Mouse (Mus musculus) MEL (cell line): Measurements from ENCODE around the gene Ktn1. TPM values are rescaled to one million over a fixed set of nuclear protein-coding genes. Genes with fewer than 3 reads are reported as not detected.

Experiments used
- DNase-seq: peaks from one replicate; pipeline ENCODE4 v3.0.0; 2011; ENCODE audit warnings: low read depth, low spot score
- H3K27ac ChIP-seq: 2 replicates; pipeline ENCODE4 v1.5.1; 2012; ENCODE audit warnings: low read depth, mild to moderate bottlenecking, control low read depth, low read length, moderate library complexity; ENCODE audit not compliant: control insufficient read depth
- H3K27me3 ChIP-seq, 2 experiments: fragments of 150-350 bp in 1 of 2; sonication (generic) in 1 of 2; 2 replicates each; pipeline ENCODE4 v1.6.1; 2012; ENCODE audit warnings: low read length in 2 of 2, mild to moderate bottlenecking in 2 of 2, improper control_type of control experiment in 1 of 2, moderate library complexity in 1 of 2; ENCODE audit not compliant: insufficient read depth in 2 of 2, control insufficient read depth in 1 of 2
- H3K36me3 ChIP-seq, 2 experiments: 2 replicates each; pipeline ENCODE4 v1.6.1; 2012 to 2014; ENCODE audit warnings: low read length in 2 of 2, improper control_type of control experiment in 1 of 2, inconsistent platforms in 1 of 2, mild to moderate bottlenecking in 1 of 2; ENCODE audit not compliant: insufficient read depth in 2 of 2, control insufficient read depth in 1 of 2
- H3K4me1 ChIP-seq, 2 experiments: fragments of 150-350 bp in 1 of 2; sonication (generic) in 1 of 2; 2 replicates each; pipeline ENCODE4 v1.6.1; 2012; ENCODE audit warnings: low read length in 2 of 2, improper control_type of control experiment in 1 of 2, mild to moderate bottlenecking in 1 of 2; ENCODE audit not compliant: insufficient read depth in 2 of 2, control insufficient read depth in 1 of 2
- H3K4me3 ChIP-seq, 2 experiments: fragments of 150-350 bp in 1 of 2; sonication (generic) in 1 of 2; 2 replicates each; pipeline ENCODE4 v1.5.1; 2012; ENCODE audit warnings: low read depth in 2 of 2, low read length in 2 of 2, mild to moderate bottlenecking in 2 of 2, moderate library complexity in 2 of 2, control low read depth in 1 of 2, improper control_type of control experiment in 1 of 2; ENCODE audit not compliant: control insufficient read depth in 1 of 2, insufficient read depth in 1 of 2
- H3K79me2 ChIP-seq: 2 replicates; pipeline ENCODE4 v1.6.1; 2012; ENCODE audit warnings: mild to moderate bottlenecking, low read length, moderate library complexity; ENCODE audit not compliant: control insufficient read depth, poor library complexity, insufficient read depth
- H3K9ac ChIP-seq: 2 replicates; pipeline ENCODE4 v1.6.1; 2012; ENCODE audit warnings: low read depth, mild to moderate bottlenecking, control low read depth, low read length, moderate library complexity; ENCODE audit not compliant: control insufficient read depth, poor library complexity, severe bottlenecking
- H3K9me3 ChIP-seq: fragments of 150-350 bp; sonication (generic); replicated peaks from 2 replicates; pipeline ENCODE4 v1.6.1; 2012; ENCODE audit warnings: mild to moderate bottlenecking, low read length, improper control_type of control experiment, moderate library complexity; ENCODE audit not compliant: insufficient read depth
- BHLHE40 ChIP-seq: IDR thresholded peaks from 2 replicates; pipeline ENCODE4 v1.6.1; 2012; ENCODE audit warnings: low read depth, mild to moderate bottlenecking, inconsistent platforms, low read length, improper control_type of control experiment, borderline replicate concordance
- CHD1 ChIP-seq: IDR thresholded peaks from 2 replicates; pipeline ENCODE4 v1.6.1; 2012; ENCODE audit warnings: low read depth, mild to moderate bottlenecking, inconsistent platforms, low read length, improper control_type of control experiment
- CHD2 ChIP-seq: IDR thresholded peaks from 2 replicates; pipeline ENCODE4 v1.6.1; 2011; ENCODE audit warnings: low read length, improper control_type of control experiment
- CTCF ChIP-seq, 3 experiments: IDR thresholded peaks in 2 of 3; conservative IDR thresholded peaks in 1 of 3; 2 replicates each; pipeline ENCODE4 v1.5.1; 2011 to 2012; ENCODE audit warnings: low read length in 3 of 3, low read depth in 2 of 3, mild to moderate bottlenecking in 2 of 3, improper control_type of control experiment in 1 of 3, inconsistent platforms in 1 of 3, mixed read lengths in 1 of 3, moderate library complexity in 1 of 3; ENCODE audit not compliant: control insufficient read depth in 1 of 3, insufficient read depth in 1 of 3, poor library complexity in 1 of 3, severe bottlenecking in 1 of 3
- EP300 ChIP-seq, 2 experiments: IDR thresholded peaks; 2 replicates each; pipeline ENCODE4 v1.6.1; 2011; ENCODE audit warnings: improper control_type of control experiment in 2 of 2, low read length in 2 of 2, low read depth in 1 of 2, mild to moderate bottlenecking in 1 of 2
- ETS1 ChIP-seq: IDR thresholded peaks from 2 replicates; pipeline ENCODE4 v1.6.1; 2012; ENCODE audit warnings: low read depth, mild to moderate bottlenecking, inconsistent platforms, low read length, improper control_type of control experiment, moderate library complexity
- MAX ChIP-seq: IDR thresholded peaks from 2 replicates; pipeline ENCODE4 v1.6.1; 2011; ENCODE audit warnings: low read length, improper control_type of control experiment
- MAZ ChIP-seq: IDR thresholded peaks from 2 replicates; pipeline ENCODE4 v1.6.1; 2012; ENCODE audit warnings: low read depth, mild to moderate bottlenecking, inconsistent platforms, low read length, improper control_type of control experiment
- MEF2A ChIP-seq: IDR thresholded peaks from 2 replicates; pipeline ENCODE4 v1.6.1; 2014; ENCODE audit warnings: low read depth, mild to moderate bottlenecking, inconsistent platforms, low read length, improper control_type of control experiment; ENCODE audit not compliant: poor library complexity, insufficient replicate concordance, severe bottlenecking; ENCODE audit errors: extremely low read depth
- MYB ChIP-seq: IDR thresholded peaks from 2 replicates; pipeline ENCODE4 v1.6.1; 2011; ENCODE audit warnings: mild to moderate bottlenecking, low read depth, low read length, improper control_type of control experiment
- NELFE ChIP-seq: IDR thresholded peaks from 2 replicates; pipeline ENCODE4 v1.6.1; 2011; ENCODE audit warnings: low read depth, low read length, improper control_type of control experiment
- NRF1 ChIP-seq: IDR thresholded peaks from 2 replicates; pipeline ENCODE4 v1.6.1; 2014; ENCODE audit warnings: low read depth, mild to moderate bottlenecking, inconsistent platforms, low read length, improper control_type of control experiment, moderate library complexity; ENCODE audit not compliant: poor library complexity, insufficient read depth, severe bottlenecking
- POLR2A ChIP-seq, 2 experiments: IDR thresholded peaks; 2 replicates each; pipeline ENCODE4 v1.6.1; 2011 to 2012; ENCODE audit warnings: low read length in 2 of 2, mild to moderate bottlenecking in 2 of 2, control low read depth in 1 of 2, improper control_type of control experiment in 1 of 2, low read depth in 1 of 2, moderate library complexity in 1 of 2; ENCODE audit not compliant: control insufficient read depth in 1 of 2, insufficient read depth in 1 of 2, poor library complexity in 1 of 2
- POLR2AphosphoS2 ChIP-seq: IDR thresholded peaks from 2 replicates; pipeline ENCODE4 v1.6.1; 2011; ENCODE audit warnings: low read length, improper control_type of control experiment
- RAD21 ChIP-seq: IDR thresholded peaks from 2 replicates; pipeline ENCODE4 v1.6.1; 2011; ENCODE audit warnings: mild to moderate bottlenecking, low read depth, low read length, improper control_type of control experiment
- RCOR1 ChIP-seq: IDR thresholded peaks from 2 replicates; pipeline ENCODE4 v1.6.1; 2012; ENCODE audit warnings: low read depth, mild to moderate bottlenecking, inconsistent platforms, low read length, improper control_type of control experiment
- SIN3A ChIP-seq: IDR thresholded peaks from 2 replicates; pipeline ENCODE4 v1.6.1; 2012; ENCODE audit warnings: low read length, improper control_type of control experiment, inconsistent platforms
- SMC3 ChIP-seq: IDR thresholded peaks from 2 replicates; pipeline ENCODE4 v1.6.1; 2011; ENCODE audit warnings: low read depth, low read length, improper control_type of control experiment
- TBP ChIP-seq: IDR thresholded peaks from 2 replicates; pipeline ENCODE4 v1.8.0; 2011; ENCODE audit warnings: low read depth, low read length, improper control_type of control experiment
- TCF12 ChIP-seq: IDR thresholded peaks from 2 replicates; pipeline ENCODE4 v1.6.1; 2014; ENCODE audit warnings: low read depth, mild to moderate bottlenecking, inconsistent platforms, low read length, improper control_type of control experiment, moderate library complexity
- USF1 ChIP-seq: IDR thresholded peaks from 2 replicates; pipeline ENCODE4 v1.6.1; 2014; ENCODE audit warnings: low read depth, mild to moderate bottlenecking, inconsistent platforms, low read length, improper control_type of control experiment, moderate library complexity
- ZC3H11A ChIP-seq: IDR thresholded peaks from 2 replicates; pipeline ENCODE4 v1.6.1; 2012; ENCODE audit warnings: low read depth, mild to moderate bottlenecking, inconsistent platforms, low read length, improper control_type of control experiment
- ZKSCAN1 ChIP-seq: IDR thresholded peaks from 2 replicates; pipeline ENCODE4 v1.6.1; 2012; ENCODE audit warnings: low read depth, mild to moderate bottlenecking, inconsistent platforms, low read length, improper control_type of control experiment, moderate library complexity
- ZNF384 ChIP-seq: IDR thresholded peaks from 2 replicates; pipeline ENCODE4 v1.6.1; 2012; ENCODE audit warnings: low read depth, mild to moderate bottlenecking, inconsistent platforms, low read length, improper control_type of control experiment
- polyA plus RNA-seq, 2 experiments: library from polyadenylated mRNA; stranded (reverse) in 1 of 2; unstranded in 1 of 2; fragments of >175 nt in 1 of 2; fragments of >200 nt in 1 of 2; gene quantifications; 2 replicates each; pipeline versions ENCODE4 v1.2.1 to v1.2.4; 2012; ENCODE audit warnings: low replicate concordance in 2 of 2, low read depth in 1 of 2; ENCODE audit not compliant: insufficient read length in 2 of 2, insufficient read depth in 1 of 2, missing spikeins in 1 of 2
- total RNA-seq: library from RNA; depleted of rRNA; stranded (reverse); fragments of 300-350 nt; gene quantifications from 2 replicates; pipeline ENCODE4 v1.2.3, GENCODE M21; 2012

The Ktn1 gene
- total and polyA plus RNA-seq, 3 experiments: 27.0 to 168 (median 40.3) TPM

- Histone ChIP-seq H3K9me3 (no peaks in the 10 kb centered on the region), H3K79me2 (no peaks in the 10 kb centered on the region), H3K36me3 (no peaks in the 10 kb centered on the region), H3K4me1 (no peaks in the 10 kb centered on the region), H3K27me3 (peaks cover 0 to 2% of the 10 kb centered on the region in 2 experiments; a peak in 3 of 4 replicates), H3K9ac (no peak overlapping the region), H3K4me3 (no peak overlapping the region), H3K27ac (no peak overlapping the region)
- DNase-seq: no peak
- TF ChIP-seq POLR2AphosphoS2 (no peak), EP300 (IDR thresholded peaks at IDR 0.05; ENCODE audit: low read depth in 1 of 2, low read length in 2 of 2) (no peak), ETS1 (no peak), CHD2 (no peak), MYB (no peak), POLR2A (IDR thresholded peaks at IDR 0.05; ENCODE audit: control insufficient read depth in 1 of 2, insufficient read depth in 1 of 2, low read depth in 1 of 2, low read length in 2 of 2, poor library complexity in 1 of 2) (no peak), ZNF384 (no peak), NELFE (no peak), NRF1 (no peak), RAD21 (no peak), TCF12 (no peak)
These were observed 116.9 kb downstream of the Ktn1 start for GRCm38 (mm10) chr14:47765192-47765591.

GRCm38 (mm10) chr14:47765796-47766195, 117.5 kb downstream of the Ktn1 start:
- H3K4me3 ChIP-seq: no peak overlapping the region
- peaks cover 0 to 2% of the 10 kb centered on the region in 2 experiments; a peak in 3 of 4 replicates for H3K27me3 ChIP-seq
- no peaks in the 10 kb centered on the region for H3K9me3 ChIP-seq
- no peaks in the 10 kb centered on the region for H3K79me2 ChIP-seq
- H3K4me1 ChIP-seq: no peaks in the 10 kb centered on the region
- no peak for DNase-seq
- no peak for TF ChIP-seq ZKSCAN1
- H3K27ac ChIP-seq: no peak overlapping the region
- no peak overlapping the region for H3K9ac ChIP-seq
- H3K36me3 ChIP-seq: no peaks in the 10 kb centered on the region

DNA sequence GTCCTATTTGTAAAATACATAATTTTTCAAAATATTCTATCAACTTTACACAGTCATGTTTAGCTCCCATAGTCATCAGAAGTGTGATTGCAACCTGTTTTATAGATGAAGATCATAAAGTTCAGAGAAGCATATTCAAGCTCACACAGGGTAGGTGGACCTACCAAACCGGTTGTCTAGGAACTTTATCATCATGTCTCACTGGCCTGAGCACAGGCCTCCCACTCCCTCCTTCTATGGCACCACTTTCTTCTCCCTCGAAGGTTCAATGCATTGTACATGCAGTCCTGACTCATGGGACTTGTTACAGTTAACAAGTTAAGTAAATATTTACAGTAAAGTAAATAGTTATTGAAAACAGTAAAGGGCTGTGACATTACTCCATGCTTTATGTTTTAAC, 118.1 kb downstream of the Ktn1 start:
- no peaks in the 10 kb centered on the region for H3K4me1 ChIP-seq
- no peak for DNase-seq
- no peak for TF ChIP-seq SMC3
- TF ChIP-seq POLR2A (IDR thresholded peaks at IDR 0.05; ENCODE audit: control insufficient read depth in 1 of 2, insufficient read depth in 1 of 2, low read depth in 1 of 2, low read length in 2 of 2, poor library complexity in 1 of 2): no peak
- no peak for TF ChIP-seq SIN3A
- no peak for TF ChIP-seq NELFE
- TF ChIP-seq CHD1: no peak
- TF ChIP-seq TCF12: no peak
- no peak for TF ChIP-seq USF1
- no peak for TF ChIP-seq MEF2A
- TF ChIP-seq RAD21: no peak
- TF ChIP-seq ZNF384: no peak
- no peak for TF ChIP-seq ZKSCAN1
- no peak for TF ChIP-seq MAZ
- no peak for TF ChIP-seq CHD2
- TF ChIP-seq CTCF (IDR thresholded peaks at IDR 0.05 in 2 of 3, conservative IDR thresholded peaks at IDR 0.05 in 1 of 3; ENCODE audit: control insufficient read depth in 1 of 3, insufficient read depth in 1 of 3, low read depth in 2 of 3, low read length in 3 of 3, poor library complexity in 1 of 3, severe bottlenecking in 1 of 3): no peak
- TF ChIP-seq BHLHE40: no peak
- no peak for TF ChIP-seq RCOR1
- no peak for TF ChIP-seq ETS1
- no peak for TF ChIP-seq TBP
- no peak for TF ChIP-seq MAX
- TF ChIP-seq ZC3H11A: no peak
- TF ChIP-seq, all 39 proteins: peak for 0
- no peaks in the 10 kb centered on the region for H3K9me3 ChIP-seq
- no peak overlapping the region for H3K27ac ChIP-seq
- H3K27me3 ChIP-seq: peaks cover 0 to 2% of the 10 kb centered on the region in 2 experiments; a peak in 3 of 4 replicates
- H3K4me3 ChIP-seq: no peak overlapping the region
- no peak overlapping the region for H3K9ac ChIP-seq
- no peaks in the 10 kb centered on the region for H3K79me2 ChIP-seq
- no peaks in the 10 kb centered on the region for H3K36me3 ChIP-seq
